Comparison of ENCODE assay signal across 11 mouse cellular contexts in genomic region chr11:117350462-117351222, GRCm38 (mm10).
DNase-seq lines count a peak whose midpoint lies in the region; ATAC-seq and TF ChIP-seq lines count a peak whose summit lies in the region.
"Had no signal": no experiment of that assay in that cellular context is flagged by ENCODE, and none has a peak within 500 bp of the region (broad histone marks: within the 10 kb centered on the region; RNA-seq: fewer than 3 reads in every experiment).

No protein-coding gene starts in this region.

- H3K4me3 ChIP-seq in heart, embryonic 11.5 days (ENCODE audit: low read depth, low read length): no peak overlapping the region
- no peak overlapping the region for H3K4me3 ChIP-seq in heart, adult 2 months
- H3K4me3 ChIP-seq in megakaryocyte, embryonic 14.5 days (replicated peaks): peak overlapping the region; percentile 77
- H3K4me3 ChIP-seq in hindbrain, embryonic 15.5 days: no peak overlapping the region
- H3K4me3 ChIP-seq: forebrain, embryonic 13.5 days had no signal

- H3K27me3 ChIP-seq in heart, embryonic 11.5 days (ENCODE audit: control insufficient read depth, insufficient read depth, low read length): no peaks in the 10 kb centered on the region
- no peaks in the 10 kb centered on the region for H3K27me3 ChIP-seq in heart, adult 2 months (ENCODE audit: control insufficient read depth, insufficient read depth, low read length)
- H3K27me3 ChIP-seq in megakaryocyte, embryonic 14.5 days (replicated peaks): no peaks in the 10 kb centered on the region
- no peaks in the 10 kb centered on the region for H3K27me3 ChIP-seq in hindbrain, embryonic 15.5 days
- H3K27me3 ChIP-seq: forebrain, embryonic 13.5 days had no signal

- peaks cover 52% of the 10 kb centered on the region for H3K4me1 ChIP-seq in heart, embryonic 11.5 days (ENCODE audit: control insufficient read depth, insufficient read depth, low read length)
- peaks cover 14% of the 10 kb centered on the region for H3K4me1 ChIP-seq in heart, adult 2 months (ENCODE audit: control insufficient read depth, insufficient read depth, low read length)
- peaks cover 97% of the 10 kb centered on the region for H3K4me1 ChIP-seq in megakaryocyte, embryonic 14.5 days
- H3K4me1 ChIP-seq in hindbrain, embryonic 15.5 days (replicated peaks): peaks cover 54% of the 10 kb centered on the region

- H3K27ac ChIP-seq in heart, embryonic 11.5 days (ENCODE audit: low read depth, low read length): 0 out of 2 replicates have a peak overlapping the region, but pooled peaks have one; percentile 22
- no peak overlapping the region for H3K27ac ChIP-seq in heart, adult 2 months
- H3K27ac ChIP-seq in hindbrain, embryonic 15.5 days (replicated peaks): peak overlapping the region; percentile 81; the same call in 1 of the 2 replicates
- H3K27ac ChIP-seq: forebrain, embryonic 13.5 days had no signal

- H3K4me2 ChIP-seq in heart, embryonic 11.5 days: no peak overlapping the region
- no peak overlapping the region for H3K4me2 ChIP-seq in hindbrain, embryonic 15.5 days
- H3K4me2 ChIP-seq: forebrain, embryonic 13.5 days; midbrain, embryonic 11.5 days had no signal

- H3K9me3 ChIP-seq in heart, embryonic 11.5 days (replicated peaks; ENCODE audit: control insufficient read depth, low read length): no peaks in the 10 kb centered on the region
- H3K9me3 ChIP-seq in megakaryocyte, embryonic 14.5 days: peaks cover 7% of the 10 kb centered on the region
- H3K9me3 ChIP-seq in hindbrain, embryonic 15.5 days: no peaks in the 10 kb centered on the region
- H3K9me3 ChIP-seq: forebrain, embryonic 13.5 days had no signal

- H3K36me3 ChIP-seq in heart, embryonic 11.5 days (ENCODE audit: control insufficient read depth, insufficient read depth, low read length): peaks cover 24% of the 10 kb centered on the region
- no peaks in the 10 kb centered on the region for H3K36me3 ChIP-seq in heart, adult 2 months (ENCODE audit: control insufficient read depth, insufficient read depth, low read length)
- peaks cover 98% of the 10 kb centered on the region for H3K36me3 ChIP-seq in megakaryocyte, embryonic 14.5 days (replicated peaks; ENCODE audit: low read length)
- H3K36me3 ChIP-seq in hindbrain, embryonic 15.5 days: peaks cover 32% of the 10 kb centered on the region

- peaks cover 2% of the 10 kb centered on the region; the same call in 1 of the 2 replicates for H3K79me2 ChIP-seq in heart, adult 2 months (replicated peaks; ENCODE audit: control insufficient read depth, insufficient read depth, low read length)

- H3K9ac ChIP-seq in heart, embryonic 11.5 days (ENCODE audit: low read depth, low read length): peak overlapping the region; percentile 28; the same call in 1 of the 2 replicates
- H3K9ac ChIP-seq in heart, adult 2 months (ENCODE audit: low read depth, low read length): no peak overlapping the region
- no peak overlapping the region for H3K9ac ChIP-seq in hindbrain, embryonic 15.5 days
- H3K9ac ChIP-seq: forebrain, embryonic 13.5 days had no signal

- WGBS in heart, embryonic 11.5 days (ENCODE audit: insufficient replicate concordance): 65% methylated on average over 11 of the region's 11 CpGs
- WGBS in heart, adult 2 months: 72% methylated on average over 11 of the region's 11 CpGs
- 88% methylated on average over 11 of the region's 11 CpGs for WGBS in hindbrain, embryonic 15.5 days

- no peak for TF ChIP-seq POLR2A in heart, adult 2 months (IDR thresholded peaks at IDR 0.05; ENCODE audit: insufficient read depth, low read depth, low read length)

- intact Hi-C loops in heart, adult 2 months (cut with DNase I): no loop called here

- TF ChIP-seq CTCF in heart, adult 2 months (IDR thresholded peaks at IDR 0.05): no peak

- ATAC-seq in heart, embryonic 11.5 days (replicated peaks; ENCODE audit: insufficient number of reproducible peaks, low FRiP score, low TSS enrichment): no peak
- no peak for ATAC-seq in megakaryocyte, adult 5-6 weeks (ENCODE audit: poor library complexity, severe bottlenecking)
- no peak for ATAC-seq in hindbrain, embryonic 15.5 days (ENCODE audit: low FRiP score, low read depth)
- ATAC-seq in megakaryocyte-erythroid progenitor cell, adult 5-6 weeks (replicated peaks; ENCODE audit: low FRiP score, low TSS enrichment, poor library complexity, severe bottlenecking): 0 out of 2 replicates have a peak, but pooled peaks have one; percentile 15
- ATAC-seq in erythroblast, adult 5-6 weeks (replicated peaks; ENCODE audit: low FRiP score, poor library complexity, severe bottlenecking): no peak
- ATAC-seq: forebrain, embryonic 13.5 days had no signal

- DNase-seq in heart, adult 2 months: no peak
- DNase-seq in frontal cortex, postnatal 36 days (ENCODE audit: low spot score in 2 of 2): no peak
- DNase-seq: cerebellum, adult 9-10 months had no signal

- TF ChIP-seq EP300 in heart, adult 2 months (IDR thresholded peaks at IDR 0.05; ENCODE audit: insufficient read depth, low read depth, low read length): no peak
